ENCODE assay signal across 9 mouse cellular contexts in the genomic region with DNA sequence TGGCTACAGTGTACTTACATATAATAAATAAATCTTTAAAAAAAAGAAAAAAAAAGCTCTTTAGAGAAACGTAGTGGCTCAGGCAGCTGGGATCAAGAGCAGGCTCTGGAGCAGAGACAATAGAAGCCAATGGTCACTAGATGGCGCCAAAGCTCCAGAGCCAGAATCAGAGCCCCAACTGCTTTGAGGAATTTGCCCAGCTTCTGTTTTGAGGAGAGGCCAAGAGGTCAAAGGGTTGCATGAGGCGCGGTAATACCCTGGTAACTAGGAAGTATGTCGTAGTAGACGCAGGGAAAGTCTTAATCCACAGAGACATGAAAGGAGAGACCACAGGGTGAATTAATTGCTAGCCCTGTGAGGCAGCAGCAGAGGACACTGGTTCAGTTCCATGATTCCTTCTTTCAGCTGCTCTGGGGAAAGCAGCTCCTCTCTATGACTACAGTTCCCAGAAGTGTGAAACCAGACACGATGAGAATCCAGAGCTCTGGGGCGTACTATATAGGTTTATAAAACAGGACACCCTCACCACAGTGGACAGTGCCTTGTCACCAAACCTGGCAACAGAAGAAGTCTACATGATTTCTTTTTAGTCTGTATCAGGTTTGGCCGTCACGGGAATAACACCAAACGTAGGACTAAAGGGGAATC. TPM values are rescaled to one million over a fixed set of nuclear protein-coding genes. Genes with fewer than 3 reads are reported as not detected.
A peak's percentile ranks its signal among the peaks of the same experiment; 100 is the strongest.
DNase-seq lines count a peak whose midpoint lies in the region; ATAC-seq lines count a peak whose summit lies in the region.
"Had no signal": no experiment of that assay in that cellular context is flagged by ENCODE, and none has a peak within 500 bp of the region (broad histone marks: within the 10 kb centered on the region; RNA-seq: fewer than 3 reads in every experiment).

No protein-coding gene starts in this region.

- no peak overlapping the region for H3K4me2 ChIP-seq in lung, embryonic 16.5 days (ENCODE audit: low read depth, low read length)

- H3K9me3 ChIP-seq in forebrain, embryonic 10.5 days, result no peaks in the 10 kb centered on the region
- no peaks in the 10 kb centered on the region for H3K9me3 ChIP-seq in lung, embryonic 16.5 days (ENCODE audit: control insufficient read depth, low read length)

- H3K4me1 ChIP-seq in forebrain, embryonic 10.5 days, result peaks cover 22% of the 10 kb centered on the region
- H3K4me1 ChIP-seq in lung, embryonic 16.5 days (replicated peaks; ENCODE audit: control insufficient read depth, insufficient read depth, low read length), result peaks cover 2% of the 10 kb centered on the region; the same call in 1 of the 2 replicates

- H3K36me3 ChIP-seq in forebrain, embryonic 10.5 days (replicated peaks), result no peaks in the 10 kb centered on the region
- no peaks in the 10 kb centered on the region for H3K36me3 ChIP-seq in lung, embryonic 16.5 days (ENCODE audit: control insufficient read depth, insufficient read depth, low read length)

- no peak overlapping the region for H3K4me3 ChIP-seq in forebrain, embryonic 10.5 days
- H3K4me3 ChIP-seq in lung, embryonic 16.5 days (ENCODE audit: low read length), result no peak overlapping the region

- H3K27ac ChIP-seq in forebrain, embryonic 10.5 days, result peak overlapping the region; percentile 62
- H3K27ac ChIP-seq in lung, embryonic 16.5 days (ENCODE audit: low read length), result no peak overlapping the region

- DNase-seq in ES-CJ7 (ENCODE audit: low read depth, low spot score), result peak; percentile 87
- peak; percentile 34 for DNase-seq in brain, embryonic 18.5 days (ENCODE audit: low read depth, low spot score)
- peak; percentile 86 for DNase-seq in forebrain, embryonic 10.5 days (ENCODE audit: extremely low spot score, low spot score)
- DNase-seq in heart, postnatal 25 days (ENCODE audit: low spot score), result peak; percentile 44
- DNase-seq in layer of hippocampus, adult 18-20 months (ENCODE audit: low spot score in 2 of 2), result peak; percentile 42 to 85
- peak; percentile 57 for DNase-seq in ovary, postnatal 36 days (ENCODE audit: low spot score)
- peak; percentile 75 for DNase-seq in thymus, postnatal 14 days

- intact Hi-C loops in heart, postnatal 25 days (cut with DNase I), result loop anchor here (1.0 to 10.0 kb wide), 4 partner anchors 137 to 455 kb away; no protein-coding TSS in a partner anchor

- H3K9ac ChIP-seq in lung, embryonic 16.5 days (ENCODE audit: low read length), result no peak overlapping the region

- no peaks in the 10 kb centered on the region for H3K27me3 ChIP-seq in forebrain, embryonic 10.5 days (ENCODE audit: poor library complexity, severe bottlenecking)
- H3K27me3 ChIP-seq in lung, embryonic 16.5 days (ENCODE audit: control insufficient read depth, insufficient read depth, low read depth, low read length), result no peaks in the 10 kb centered on the region

- 28% methylated on average over 11 of the region's 11 CpGs for WGBS in forebrain, embryonic 10.5 days
- 26% methylated on average over 11 of the region's 11 CpGs for WGBS in lung, embryonic 16.5 days

- ATAC-seq in lung, embryonic 16.5 days (ENCODE audit: low read depth), result peak; percentile 51

RNA-seq across cellular contexts. Expression of a gene that starts 27.9 kb away (rescaled TPM):
- not detected in 2 replicates for polyA plus RNA-seq in forebrain, embryonic 10.5 days (2016; fragmentation: Nextera tagmentation; extraction: Ambion mirVana)
- total RNA-seq in heart, postnatal 25 days (2021), result not detected
- total RNA-seq in layer of hippocampus, adult 18-20 months (2021), result 10 to 100 TPM in 1 of 2 experiments, 1 to 10 TPM in 1; 8.2 to 12.3 TPM
- 7.5 and 20.5 TPM in 2 replicates for polyA plus RNA-seq in lung, embryonic 16.5 days (2015; fragmentation: Nextera tagmentation; extraction: Ambion mirVana)
- polyA plus RNA-seq: heart, embryonic 14.5 days had no signal

RNA-seq across cellular contexts. Expression of a gene that starts 52.2 kb away (rescaled TPM):
- 57.1 and 58.3 TPM in 2 replicates for polyA plus RNA-seq in forebrain, embryonic 10.5 days (2016; fragmentation: Nextera tagmentation; extraction: Ambion mirVana)
- total RNA-seq in heart, postnatal 25 days (2021), result 10 to 100 TPM; 14.8 to 15.1 TPM
- 10 to 100 TPM; 20.4 to 22.8 TPM for total RNA-seq in layer of hippocampus, adult 18-20 months (2021)
- polyA plus RNA-seq in lung, embryonic 16.5 days (2015; fragmentation: Nextera tagmentation; extraction: Ambion mirVana), result 56.4 and 56.9 TPM in 2 replicates

Comparison
In these comparisons a context has a peak if more than half of its experiments do, and no peak if none do; other contexts are left out.
1. DNase-seq: peak in every context shown above with its lines; median percentile 87 in ES-CJ7; 86 in forebrain, embryonic 10.5 days; 75 in thymus, postnatal 14 days; 64 in layer of hippocampus, adult 18-20 months; 57 in ovary, postnatal 36 days; 44 in heart, postnatal 25 days; 34 in brain, embryonic 18.5 days.
2. RNA of a gene that starts 27.9 kb away (total RNA-seq): 8.2 to 12.3 TPM in layer of hippocampus, adult 18-20 months; not detected in heart, postnatal 25 days; every median in the first group is over 4 times any median in the second.